Mouse (Mus musculus): Measurements from ENCODE around the gene Nus1. TPM values are rescaled to one million over a fixed set of nuclear protein-coding genes. Genes with fewer than 3 reads are reported as not detected.

The Nus1 gene
- total RNA-seq, 1 experiment = 38.4 TPM

DNA sequence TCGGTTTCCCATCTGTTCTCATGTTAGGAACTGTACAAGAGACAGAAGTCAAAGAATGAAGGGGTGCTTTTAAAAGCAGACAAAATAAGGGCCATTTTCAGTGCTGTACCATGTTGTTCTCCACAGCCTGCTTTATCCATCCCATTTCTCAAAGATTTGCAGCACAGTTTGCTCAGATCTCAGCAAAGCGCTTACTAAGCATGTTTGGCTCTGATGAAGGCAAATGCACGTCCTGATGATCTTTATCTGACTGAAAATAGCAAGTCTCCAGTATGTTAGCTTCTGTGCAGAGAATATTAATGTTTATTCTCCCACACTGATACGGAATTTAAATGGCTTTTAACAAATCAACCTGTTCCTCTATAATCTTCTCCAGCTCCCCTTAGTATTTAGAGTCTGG, 54.2 kb downstream of the Nus1 start:
- no peak overlapping the region for H3K9ac ChIP-seq (ENCODE audit: insufficient read depth, low read depth, low read length, poor library complexity, severe bottlenecking)
- in situ Hi-C loops (cut with MboI; ENCODE audit: low sequenced_read_pairs in 2 of 2, unreplicated experiment in 2 of 2) = no loop called here
- no peak overlapping the region for H3K27ac ChIP-seq (ENCODE audit: insufficient read depth, low read depth, low read length, poor library complexity, severe bottlenecking)
- TF ChIP-seq HCFC1 (IDR thresholded peaks at IDR 0.05; ENCODE audit: borderline replicate concordance, insufficient read depth, low read length) = no peak
- no peak for TF ChIP-seq ZNF384 (IDR thresholded peaks at IDR 0.05; ENCODE audit: low read depth, low read length)
- no peak for TF ChIP-seq CHD2 (IDR thresholded peaks at IDR 0.05; ENCODE audit: low read depth, low read length)
- no peak for TF ChIP-seq MAFK (IDR thresholded peaks at IDR 0.05; ENCODE audit: insufficient read depth, low read depth, low read length)
- TF ChIP-seq ZC3H11A (IDR thresholded peaks at IDR 0.05; ENCODE audit: borderline replicate concordance, low read depth, low read length) = no peak
- DNase-seq (ENCODE audit: low read depth, low spot score) = no peak
- no peak overlapping the region for H3K4me3 ChIP-seq (ENCODE audit: insufficient read depth in 1 of 2, low read depth in 1 of 2, low read length in 2 of 2, poor library complexity in 1 of 2, severe bottlenecking in 1 of 2)
- H3K36me3 ChIP-seq (ENCODE audit: control insufficient read depth, insufficient read depth, low read length, poor library complexity, severe bottlenecking) = no peaks in the 10 kb centered on the region
- no peaks in the 10 kb centered on the region for H3K4me1 ChIP-seq (ENCODE audit: control insufficient read depth in 2 of 2, insufficient read depth in 2 of 2, low read length in 2 of 2, poor library complexity in 1 of 2)
- H3K9me3 ChIP-seq (ENCODE audit: control insufficient read depth, insufficient read depth, low read depth, low read length) = no peaks in the 10 kb centered on the region

Other genes with a start within 250 kb of the Nus1 start
- 0.04 TPM in 1 of 2 replicates, not detected in the other for gene Ros1, start 222.3 kb upstream of the Nus1 start, total RNA-seq (2012; rRNA removed)
- 32.5 and 33.2 TPM in 2 replicates for gene Dcbld1, start 183.9 kb upstream of the Nus1 start, total RNA-seq (2012; rRNA removed)
- not detected in 2 replicates for gene Gm26741, start 58.8 kb upstream of the Nus1 start, total RNA-seq (2012; rRNA removed)
- gene Gopc, start 35.4 kb upstream of the Nus1 start, total RNA-seq (2012; rRNA removed) = 6.9 and 9.1 TPM in 2 replicates
- gene Nepn, start 28.6 kb upstream of the Nus1 start, total RNA-seq (2012; rRNA removed) = not detected in 2 replicates